Mouse (Mus musculus) thymus, postnatal 36 days (tissue): ENCODE results near the gene Dnm1.
"Not testable (repeated sequence)": the region's sequence is repeated elsewhere in the genome, so short reads cannot be mapped to it uniquely, and the experiment has no call there.

Source experiments
- DNase-seq, 2 experiments: peaks; one replicate each; pipeline ENCODE4 v3.0.0; 2022; ENCODE audit warnings: mixed read lengths in 2 of 2

The Dnm1 gene

GRCm38 (mm10) chr2:32311443-32312317 lies 41.5 kb downstream of the Dnm1 start:
- DNase-seq, result peak in 1 of 2 experiments; percentile 12

GRCm38 (mm10) chr2:32310096-32310845 lies 42.9 kb downstream of the Dnm1 start:
- DNase-seq, result no peak

- DNase-seq, result no peak
Measured at GRCm38 (mm10) chr2:32308870-32309568, 44.1 kb downstream of the Dnm1 start.

- DNase-seq, result peak in 1 of 2 experiments; percentile 41
Measured at GRCm38 (mm10) chr2:32307941-32308760, 45.0 kb downstream of the Dnm1 start.

GRCm38 (mm10) chr2:32307247-32307798 lies 45.8 kb downstream of the Dnm1 start:
- no peak for DNase-seq

GRCm38 (mm10) chr2:32306176-32306575 lies 47.0 kb downstream of the Dnm1 start:
- DNase-seq, result no peak

- DNase-seq, result no peak
Measured at GRCm38 (mm10) chr2:32305668-32306067, 47.5 kb downstream of the Dnm1 start.

- DNase-seq, result peak; percentile 61 to 66
Measured at GRCm38 (mm10) chr2:32304145-32304832, 48.8 kb downstream of the Dnm1 start.

- DNase-seq, result no peak
Measured at GRCm38 (mm10) chr2:32302952-32303351, 50.2 kb downstream of the Dnm1 start.

GRCm38 (mm10) chr2:32299469-32299868 lies 53.7 kb downstream of the Dnm1 start:
- no peak for DNase-seq

- DNase-seq, result not testable (repeated sequence)
Measured at GRCm38 (mm10) chr2:32295842-32296241, 57.3 kb downstream of the Dnm1 start.

- DNase-seq, result no peak
Measured at GRCm38 (mm10) chr2:32295285-32295684, 57.9 kb downstream of the Dnm1 start.

- DNase-seq, result no peak
Measured at GRCm38 (mm10) chr2:32294348-32294747, 58.8 kb downstream of the Dnm1 start.

GRCm38 (mm10) chr2:32289578-32289977 lies 63.6 kb downstream of the Dnm1 start:
- DNase-seq, result no peak

- no peak for DNase-seq
Measured at GRCm38 (mm10) chr2:32288371-32288931, 64.7 kb downstream of the Dnm1 start.

- DNase-seq, result peak; percentile 98
Measured at GRCm38 (mm10) chr2:32287923-32288367, 65.2 kb downstream of the Dnm1 start, which contains the start of gene Swi5. Gene Swi5 (minus strand): TSS chr2:32288075.

GRCm38 (mm10) chr2:32287334-32287840 lies 65.8 kb downstream of the Dnm1 start, which contains the start of gene Golga2:
Gene Golga2 (plus strand): TSS chr2:32287384.
- no peak for DNase-seq

- no peak for DNase-seq
Measured at GRCm38 (mm10) chr2:32283986-32284385, 69.2 kb downstream of the Dnm1 start.

- peak; percentile 47 to 48 for DNase-seq
Measured at GRCm38 (mm10) chr2:32282727-32283126, 70.4 kb downstream of the Dnm1 start.

- DNase-seq, result no peak
Measured at GRCm38 (mm10) chr2:32282289-32282688, 70.8 kb downstream of the Dnm1 start.
